Mouse (Mus musculus): ENCODE measurements around the gene Klf4. TPM values are rescaled to one million over a fixed set of nuclear protein-coding genes. Genes with fewer than 3 reads are reported as not detected.

The Klf4 gene
- polyA plus RNA-seq, 1 experiment from 2014 or later: 0.55 TPM

DNA sequence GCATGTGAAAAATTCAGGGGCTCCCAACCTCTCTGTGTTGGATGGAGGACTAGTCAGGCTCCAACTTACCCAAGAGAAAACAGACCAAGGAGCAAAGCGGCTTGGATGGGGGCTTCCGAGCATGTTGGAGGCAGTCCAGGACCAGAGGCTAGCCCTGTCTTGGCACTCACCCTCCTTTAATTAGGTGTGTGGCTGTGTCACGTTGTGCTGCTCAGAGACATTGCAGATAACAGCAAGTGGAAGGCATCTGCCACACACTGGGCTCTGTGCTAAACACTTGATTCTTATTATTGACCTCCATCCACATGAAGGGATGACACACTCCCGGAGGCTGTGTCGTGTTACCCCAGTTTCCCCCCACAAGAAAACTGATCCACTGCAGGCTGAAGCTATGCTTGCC lies 53.9 kb downstream of the Klf4 start:
- Histone ChIP-seq H3K4me3 (replicated peaks) (no peak overlapping the region), H3K27ac (no peak overlapping the region), H3K9me3 (replicated peaks) (no peaks in the 10 kb centered on the region), H3K4me2 (no peak overlapping the region), H3K36me3 (no peaks in the 10 kb centered on the region), H3K9ac (no peak overlapping the region), H3K27me3 (no peaks in the 10 kb centered on the region), H3K4me1 (replicated peaks) (0 out of 2 replicates have a peak, but pooled peaks cover 2% of the 10 kb centered on the region)
- DNase-seq: no peak
- ATAC-seq (ENCODE audit: low read depth): no peak
- WGBS (ENCODE audit: insufficient replicate concordance): 60% methylated on average over 5 of the region's 5 CpGs

- Histone ChIP-seq H3K36me3 (no peaks in the 10 kb centered on the region), H3K27ac (no peak overlapping the region), H3K9me3 (replicated peaks) (no peaks in the 10 kb centered on the region), H3K27me3 (no peaks in the 10 kb centered on the region), H3K4me1 (replicated peaks) (0 out of 2 replicates have a peak, but pooled peaks cover 2% of the 10 kb centered on the region), H3K4me2 (no peak overlapping the region), H3K4me3 (replicated peaks) (no peak overlapping the region), H3K9ac (no peak overlapping the region)
- 29% methylated on average over 4 of the region's 4 CpGs for WGBS (ENCODE audit: insufficient replicate concordance)
- ATAC-seq (ENCODE audit: low read depth) (no peak), DNase-seq (no peak)
Measured at GRCm38 (mm10) chr4:55477933-55478332, 54.3 kb downstream of the Klf4 start.

GRCm38 (mm10) chr4:55477210-55477759 lies 55.0 kb downstream of the Klf4 start:
- no peaks in the 10 kb centered on the region for H3K36me3 ChIP-seq
- no peak overlapping the region for H3K27ac ChIP-seq
- no peaks in the 10 kb centered on the region for H3K27me3 ChIP-seq
- 67% methylated on average over 7 of the region's 7 CpGs for WGBS (ENCODE audit: insufficient replicate concordance)
- no peaks in the 10 kb centered on the region for H3K9me3 ChIP-seq (replicated peaks)
- H3K9ac ChIP-seq: no peak overlapping the region
- DNase-seq (no peak), ATAC-seq (ENCODE audit: low read depth) (no peak)
- no peak overlapping the region for H3K4me3 ChIP-seq (replicated peaks)
- H3K4me2 ChIP-seq: no peak overlapping the region
- 0 out of 2 replicates have a peak, but pooled peaks cover 2% of the 10 kb centered on the region for H3K4me1 ChIP-seq (replicated peaks)

Other genes starting within 250 kb of the Klf4 start
- gene Rad23b, start 182.4 kb downstream of the Klf4 start, polyA plus RNA-seq (2015; fragmentation: Nextera tagmentation; extraction: Ambion mirVana): 42.4 and 45.1 TPM in 2 replicates